Mouse (Mus musculus): ENCODE results near the gene Abhd16b. TPM values are rescaled to one million over a fixed set of nuclear protein-coding genes. Genes with fewer than 3 reads are reported as not detected.
A peak's percentile ranks its signal among the peaks of the same experiment; 100 is the strongest.
"Not testable (repeated sequence)": the region's sequence is repeated elsewhere in the genome, so short reads cannot be mapped to it uniquely, and the experiment has no call there.

Gene Abhd16b
- polyA plus RNA-seq, 1 experiment from 2014 or later, result not detected

DNA sequence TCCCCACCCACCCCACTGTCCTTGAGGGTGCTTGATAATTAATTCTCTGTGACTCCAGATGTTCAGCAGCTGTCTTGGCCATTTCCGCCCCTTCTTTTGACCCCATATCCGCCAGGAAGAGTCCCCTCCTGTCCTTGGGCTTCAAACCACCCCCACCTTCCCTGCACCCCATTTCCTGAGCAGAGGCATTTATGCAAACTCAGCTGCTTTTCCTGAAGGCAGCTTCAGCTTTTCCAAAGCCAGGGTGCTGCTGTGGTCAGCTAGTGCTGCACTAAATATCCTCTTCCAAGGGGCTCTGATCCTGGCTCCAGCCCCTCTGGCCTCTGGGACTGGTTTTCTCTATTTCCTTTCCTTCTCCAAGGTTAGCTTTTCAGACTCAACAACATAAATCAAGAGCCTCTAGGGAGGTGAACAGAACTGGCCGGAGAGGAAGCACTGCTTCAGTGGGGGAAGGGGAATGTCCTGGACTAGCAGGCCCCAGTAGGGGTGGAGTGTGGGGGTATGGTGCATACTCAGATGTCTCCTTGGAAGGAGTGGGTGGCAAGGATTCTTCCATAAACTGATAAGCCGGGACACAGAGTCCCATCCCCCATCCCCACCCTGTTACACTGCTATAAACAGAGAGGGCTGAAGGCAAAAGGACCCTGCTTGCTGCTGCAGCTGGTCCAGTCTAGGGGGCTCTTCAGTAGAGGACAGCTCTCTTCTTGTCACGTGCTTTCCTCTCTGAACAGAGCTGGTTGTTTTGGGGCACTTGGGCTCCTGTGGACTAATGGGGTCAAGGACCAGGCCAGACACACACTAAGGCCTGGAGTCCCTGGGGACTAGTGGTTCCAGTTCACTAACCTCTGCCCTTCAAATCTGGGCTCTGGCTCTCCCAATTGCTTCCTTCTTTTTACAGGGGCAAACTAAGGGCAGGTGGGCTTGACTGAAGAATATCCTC lies 5.4 kb upstream of the Abhd16b start:
- Histone ChIP-seq H3K4me3 (replicated peaks) (no peak overlapping the region), H3K27ac (replicated peaks) (peak overlapping the region; percentile 6), H3K27me3 (0 out of 2 replicates have a peak, but pooled peaks cover 2% of the 10 kb centered on the region), H3K9me3 (replicated peaks) (no peaks in the 10 kb centered on the region), H3K4me2 (no peak overlapping the region), H3K4me1 (replicated peaks) (peaks cover 51% of the 10 kb centered on the region), H3K36me3 (replicated peaks) (no peaks in the 10 kb centered on the region), H3K9ac (no peak overlapping the region; the same call in 1 of the 2 replicates)
- WGBS (ENCODE audit: insufficient replicate concordance), result 28% methylated on average over 5 of the region's 5 CpGs
- peak; percentile 52 for ATAC-seq (ENCODE audit: insufficient read depth)

DNA sequence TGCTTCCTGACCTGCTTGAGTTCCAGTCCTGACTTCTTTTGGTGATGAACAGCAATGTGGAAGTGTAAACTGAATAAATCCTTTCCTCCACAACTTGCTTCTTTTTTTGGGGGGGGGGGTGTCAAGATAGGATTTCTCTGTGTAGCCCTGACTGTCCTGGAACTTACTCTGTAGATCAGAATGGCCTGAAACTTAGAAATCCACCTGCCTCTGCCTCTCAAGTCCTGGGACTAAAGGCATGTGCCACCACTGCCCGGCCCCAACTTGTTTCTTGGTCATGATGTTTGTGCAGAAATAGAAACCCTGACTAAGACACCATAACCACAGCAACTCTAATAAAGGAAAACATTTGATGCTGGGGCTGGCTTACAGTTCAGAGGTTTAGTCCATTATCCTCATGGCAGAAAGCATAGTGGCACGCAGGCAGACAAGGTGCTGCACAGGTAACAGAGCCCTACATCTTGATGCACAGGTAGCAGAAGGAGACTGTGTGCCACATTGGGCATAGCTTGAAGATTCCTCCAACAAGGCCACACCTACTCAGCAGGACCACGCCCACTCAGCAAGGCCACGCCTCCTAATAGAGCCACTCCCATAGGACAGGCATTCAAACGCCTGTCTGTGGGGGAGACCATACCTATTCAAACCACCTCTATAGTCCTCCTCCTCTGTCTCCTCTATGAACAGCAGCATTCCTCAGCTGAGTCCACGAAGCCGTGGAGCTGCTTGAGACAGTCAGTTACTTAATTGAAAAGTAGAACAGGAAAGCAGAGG lies 1.4 kb upstream of the Abhd16b start:
- H3K9ac ChIP-seq, result peak overlapping the region; percentile 43; the same call in 1 of the 2 replicates
- H3K4me3 ChIP-seq (replicated peaks), result no peak overlapping the region
- H3K9me3 ChIP-seq (replicated peaks), result no peaks in the 10 kb centered on the region
- WGBS (ENCODE audit: insufficient replicate concordance), result 20% methylated on average over 7 of the region's 7 CpGs
- ATAC-seq (ENCODE audit: insufficient read depth), result peak; percentile 36; the same call in 1 of the 2 replicates
- 0 out of 2 replicates have a peak overlapping the region, but pooled peaks have one; percentile 33 for H3K27ac ChIP-seq (replicated peaks)
- H3K4me1 ChIP-seq (replicated peaks), result peaks cover 41% of the 10 kb centered on the region
- no peaks in the 10 kb centered on the region for H3K36me3 ChIP-seq (replicated peaks)
- peak overlapping the region; percentile 33 for H3K4me2 ChIP-seq
- H3K27me3 ChIP-seq, result 0 out of 2 replicates have a peak, but pooled peaks cover 2% of the 10 kb centered on the region

DNA sequence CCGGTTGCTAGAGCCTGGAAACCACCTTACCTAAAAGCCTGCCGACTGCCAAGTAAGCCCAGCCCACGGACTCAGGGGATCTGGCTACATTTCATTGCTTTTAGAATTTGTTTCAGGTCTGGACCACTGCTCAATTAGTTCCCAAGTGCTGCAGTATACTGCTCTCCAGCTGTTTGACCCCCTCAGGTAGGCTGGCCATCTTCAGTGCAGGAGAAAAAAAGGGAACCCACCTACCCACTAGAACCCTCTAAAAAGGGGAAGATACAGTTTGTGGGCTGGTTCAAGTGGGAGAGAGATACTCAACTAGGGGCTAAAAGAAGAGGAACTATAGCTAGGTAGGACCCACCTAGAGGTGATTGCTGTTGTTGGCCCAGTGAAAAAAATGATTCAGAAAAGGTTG lies 800 bp upstream of the Abhd16b start:
- ATAC-seq (ENCODE audit: insufficient read depth), result no peak
- Histone ChIP-seq H3K4me1 (replicated peaks) (peaks cover 37% of the 10 kb centered on the region), H3K27me3 (no peaks in the 10 kb centered on the region), H3K9me3 (replicated peaks) (no peaks in the 10 kb centered on the region), H3K4me2 (peak overlapping the region; percentile 33), H3K27ac (replicated peaks) (0 out of 2 replicates have a peak overlapping the region, but pooled peaks have one; percentile 33), H3K36me3 (replicated peaks) (no peaks in the 10 kb centered on the region), H3K9ac (peak overlapping the region; percentile 43; the same call in 1 of the 2 replicates), H3K4me3 (replicated peaks) (no peak overlapping the region)
- 6% methylated on average over 3 of the region's 3 CpGs for WGBS (ENCODE audit: insufficient replicate concordance)

DNA sequence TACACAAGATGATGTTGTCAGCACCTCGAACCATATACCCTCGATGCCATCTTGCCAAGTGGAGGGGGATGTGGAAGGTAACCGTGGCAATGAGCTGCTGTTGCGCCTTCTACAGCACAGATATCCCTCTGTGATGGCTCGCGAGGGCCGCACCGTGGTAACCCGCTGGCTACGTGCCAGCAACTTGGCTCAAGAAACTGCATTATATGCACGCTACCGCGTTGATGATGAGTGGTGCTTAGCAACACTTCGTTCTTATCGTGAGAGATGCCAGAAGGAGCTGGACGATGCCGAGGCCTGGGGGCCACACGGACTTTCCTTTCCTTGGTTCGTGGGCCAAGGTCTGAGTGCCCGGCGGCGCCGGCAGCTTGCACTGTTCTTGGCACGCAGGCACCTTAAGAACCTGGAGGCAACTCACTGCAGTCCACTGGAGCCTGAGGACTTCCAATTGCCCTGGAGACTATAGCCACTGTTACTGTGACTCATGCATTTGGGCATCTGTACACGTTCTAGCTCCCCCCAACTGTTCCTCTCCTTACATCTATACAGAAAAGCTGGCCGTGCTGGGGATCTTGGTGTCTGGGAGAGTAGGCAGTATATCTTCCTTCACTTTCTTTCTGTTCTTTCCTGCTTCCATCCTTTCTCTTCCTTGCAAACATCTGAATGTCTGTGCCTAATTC lies 1.4 kb downstream of the Abhd16b start:
- WGBS (ENCODE audit: insufficient replicate concordance), result 78% methylated on average over 26 of the region's 26 CpGs
- Histone ChIP-seq H3K9ac (no peak overlapping the region), H3K27ac (replicated peaks) (no peak overlapping the region), H3K4me1 (replicated peaks) (peaks cover 44% of the 10 kb centered on the region), H3K4me2 (no peak overlapping the region), H3K9me3 (replicated peaks) (no peaks in the 10 kb centered on the region), H3K36me3 (replicated peaks) (peaks cover 4% of the 10 kb centered on the region), H3K27me3 (no peaks in the 10 kb centered on the region), H3K4me3 (replicated peaks) (no peak overlapping the region)
- ATAC-seq (ENCODE audit: insufficient read depth), result no peak

DNA sequence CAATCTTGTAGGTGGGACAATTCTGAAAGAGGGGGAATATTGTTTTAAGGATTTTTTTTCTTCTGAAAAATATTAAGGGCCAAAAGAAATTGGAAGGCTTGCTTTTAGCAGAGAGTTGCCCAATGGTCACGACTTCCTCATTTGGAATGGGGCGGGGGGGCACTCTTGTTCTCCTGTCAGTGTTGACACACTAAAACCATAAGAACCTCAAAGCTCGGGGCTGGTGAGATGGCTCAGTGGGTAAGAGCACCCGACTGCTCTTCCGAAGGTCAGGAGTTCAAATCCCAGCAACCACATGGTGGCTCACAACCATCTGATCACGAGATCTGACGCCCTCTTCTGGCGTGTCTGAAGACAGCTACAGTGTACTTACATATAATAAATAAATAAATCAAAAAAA lies 2.8 kb downstream of the Abhd16b start:
- peak overlapping the region; percentile 81 for H3K4me3 ChIP-seq (replicated peaks)
- WGBS (ENCODE audit: insufficient replicate concordance), result 31% methylated on average over 8 of the region's 8 CpGs
- H3K27me3 ChIP-seq; H3K9ac ChIP-seq; ATAC-seq (ENCODE audit: insufficient read depth); H3K9me3 ChIP-seq (replicated peaks): not testable (repeated sequence)
- H3K4me2 ChIP-seq, result peak overlapping the region; percentile 90
- peaks cover 46% of the 10 kb centered on the region for H3K4me1 ChIP-seq (replicated peaks)
- H3K27ac ChIP-seq (replicated peaks), result peak overlapping the region; percentile 100
- peaks cover 18% of the 10 kb centered on the region for H3K36me3 ChIP-seq (replicated peaks)

DNA sequence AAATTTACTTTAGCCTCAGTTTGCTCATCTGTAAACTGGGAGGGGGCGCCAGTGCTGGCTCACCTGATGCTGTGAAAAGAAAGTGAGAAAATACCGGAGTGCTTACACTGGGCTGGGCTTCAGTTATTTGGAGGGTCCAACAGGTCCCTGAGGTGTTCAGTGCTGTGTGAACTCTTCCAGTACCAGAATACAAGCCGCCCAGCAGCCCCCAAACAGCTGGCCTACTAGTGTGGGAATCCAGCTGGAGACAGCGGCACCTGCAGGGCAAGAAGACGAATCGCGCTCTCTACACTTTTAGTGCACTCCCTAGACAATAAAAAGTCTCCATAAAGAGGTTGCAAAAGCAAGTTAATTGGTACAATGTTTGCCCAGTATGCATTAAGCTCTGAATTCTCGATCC lies 3.3 kb downstream of the Abhd16b start:
- H3K9ac ChIP-seq, result peak overlapping the region; percentile 66; the same call in 1 of the 2 replicates
- WGBS (ENCODE audit: insufficient replicate concordance), result 7% methylated on average over 8 of the region's 8 CpGs
- no peaks in the 10 kb centered on the region for H3K27me3 ChIP-seq
- no peaks in the 10 kb centered on the region for H3K9me3 ChIP-seq (replicated peaks)
- H3K27ac ChIP-seq (replicated peaks), result peak overlapping the region; percentile 100
- peak overlapping the region; percentile 90 for H3K4me2 ChIP-seq
- peaks cover 23% of the 10 kb centered on the region for H3K36me3 ChIP-seq (replicated peaks)
- peak; percentile 25 for ATAC-seq (ENCODE audit: insufficient read depth)
- peak overlapping the region; percentile 81 for H3K4me3 ChIP-seq (replicated peaks)
- peaks cover 46% of the 10 kb centered on the region for H3K4me1 ChIP-seq (replicated peaks)

DNA sequence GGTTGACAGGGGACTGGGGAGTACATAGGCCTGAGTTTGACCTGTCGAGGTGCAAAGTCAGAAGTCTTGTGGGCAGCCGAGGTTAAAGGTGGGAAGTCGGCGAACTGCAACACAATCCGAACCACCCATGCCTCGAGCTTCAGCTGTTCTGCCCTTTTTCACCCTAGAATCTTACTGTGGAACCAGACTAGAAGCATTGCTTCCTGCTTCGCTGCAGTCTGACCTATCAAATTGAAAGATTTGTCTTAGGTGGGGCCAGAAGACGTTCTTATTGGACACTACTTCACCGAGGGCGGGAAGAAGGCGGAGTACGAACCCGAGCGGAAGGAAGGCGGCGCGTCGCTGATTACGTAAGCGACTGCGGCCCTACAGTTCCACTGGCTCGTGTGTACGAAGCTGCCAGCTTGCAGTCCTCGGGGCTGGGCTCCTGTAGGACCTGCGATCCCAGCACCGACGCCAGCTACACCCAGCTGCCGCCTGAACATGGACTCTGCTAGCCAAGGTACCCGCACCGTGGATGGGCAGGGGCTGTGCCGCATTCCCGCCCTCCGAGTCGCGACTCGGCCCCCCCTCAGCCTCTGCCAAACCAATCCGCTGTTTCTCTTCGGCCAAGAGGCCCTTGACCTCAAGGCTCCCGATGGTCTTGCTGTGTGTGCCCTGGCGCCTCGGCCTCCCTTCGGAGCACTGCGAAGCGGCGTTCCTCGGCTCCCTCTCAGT lies 4.0 kb downstream of the Abhd16b start, which contains the start of gene Tpd52l2:
TSS of gene Tpd52l2 (plus strand) at position 312 of the 717 bp plus-strand sequence.
- Histone ChIP-seq H3K9me3 (replicated peaks) (no peaks in the 10 kb centered on the region), H3K27me3 (no peaks in the 10 kb centered on the region), H3K4me3 (replicated peaks) (peak within 1 kb of the TSS; percentile 81), H3K4me2 (peak within 1 kb of the TSS; percentile 90), H3K9ac (peak within 1 kb of the TSS; percentile 92), H3K4me1 (replicated peaks) (peaks cover 40% of the 10 kb centered on the region), H3K27ac (replicated peaks) (peak within 1 kb of the TSS; percentile 100), H3K36me3 (replicated peaks) (peaks cover 30% of the 10 kb centered on the region)
- under 1% methylated on average over 46 of the region's 46 CpGs for WGBS (ENCODE audit: insufficient replicate concordance)
- ATAC-seq (ENCODE audit: insufficient read depth), result peak; percentile 97

DNA sequence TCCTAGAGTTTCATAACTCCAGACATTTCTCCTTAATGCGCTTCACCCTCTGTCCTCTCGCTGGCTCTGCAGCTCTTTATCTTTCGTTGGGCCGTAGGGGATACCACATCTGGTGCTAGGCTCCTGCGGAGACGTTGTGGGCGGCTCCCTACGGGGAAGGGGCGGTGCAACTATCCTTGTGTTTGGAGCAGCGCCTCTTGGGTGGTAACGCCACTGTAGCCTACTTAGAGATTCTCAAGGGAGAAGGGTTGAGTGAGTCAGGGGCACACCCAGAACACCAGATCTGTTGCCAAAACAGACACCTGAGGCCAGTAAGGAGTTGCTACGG lies 4.5 kb downstream of the Abhd16b start:
- Histone ChIP-seq H3K27ac (replicated peaks) (peak overlapping the region; percentile 100), H3K9ac (peak overlapping the region; percentile 92), H3K9me3 (replicated peaks) (no peaks in the 10 kb centered on the region), H3K36me3 (replicated peaks) (peaks cover 35% of the 10 kb centered on the region), H3K4me3 (replicated peaks) (peak overlapping the region; percentile 81), H3K4me1 (replicated peaks) (peaks cover 35% of the 10 kb centered on the region), H3K4me2 (peak overlapping the region; percentile 90), H3K27me3 (no peaks in the 10 kb centered on the region)
- ATAC-seq (ENCODE audit: insufficient read depth), result peak; percentile 87
- WGBS (ENCODE audit: insufficient replicate concordance), result under 1% methylated on average over 12 of the region's 12 CpGs

DNA sequence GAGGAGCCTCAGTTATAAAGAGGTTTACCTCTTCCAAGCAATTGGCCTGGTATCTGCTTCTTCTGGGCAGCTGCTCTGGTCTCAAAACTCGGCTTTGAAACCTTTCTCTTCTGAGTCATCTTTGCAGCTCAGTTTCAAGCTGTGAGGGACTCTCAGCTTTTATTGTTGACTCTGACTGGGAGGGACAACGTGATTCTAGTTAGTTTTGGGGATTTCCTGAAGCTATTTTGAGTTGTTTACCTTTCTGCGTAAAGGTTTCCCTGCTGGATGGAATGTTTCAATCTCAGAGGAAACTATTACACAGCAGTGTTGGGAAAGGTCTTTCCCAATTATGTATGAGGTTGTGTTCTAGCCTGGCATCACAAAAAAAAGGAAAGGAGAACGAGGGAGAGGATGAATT lies 5.6 kb downstream of the Abhd16b start:
- WGBS (ENCODE audit: insufficient replicate concordance), result 64% methylated on average over 4 of the region's 4 CpGs
- Histone ChIP-seq H3K4me2 (peak overlapping the region; percentile 90), H3K4me1 (replicated peaks) (peaks cover 30% of the 10 kb centered on the region), H3K36me3 (replicated peaks) (peaks cover 46% of the 10 kb centered on the region), H3K27ac (replicated peaks) (peak overlapping the region; percentile 100), H3K27me3 (no peaks in the 10 kb centered on the region), H3K9me3 (replicated peaks) (no peaks in the 10 kb centered on the region), H3K4me3 (replicated peaks) (peak overlapping the region; percentile 81; the same call in 1 of the 2 replicates), H3K9ac (0 out of 2 replicates have a peak overlapping the region, but pooled peaks have one; percentile 92)
- no peak for ATAC-seq (ENCODE audit: insufficient read depth)

DNA sequence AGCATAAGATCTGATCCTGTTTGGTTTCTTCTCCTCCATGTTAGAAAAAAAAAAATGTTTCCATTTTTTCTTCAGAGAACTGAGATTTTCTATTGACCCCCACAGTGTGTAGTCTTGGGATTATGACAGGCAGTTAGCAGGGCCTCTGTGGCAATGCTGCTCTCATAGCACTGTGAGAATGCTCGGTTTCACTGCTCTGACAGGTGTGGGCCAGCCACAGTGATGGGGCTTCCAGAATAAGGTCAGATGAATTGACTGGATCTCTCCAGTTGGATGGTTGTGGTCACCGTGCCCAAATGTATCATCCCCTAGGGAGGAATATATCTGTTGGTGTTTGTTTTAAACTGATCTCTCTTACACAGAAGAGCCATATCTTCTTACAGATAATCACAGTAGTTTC lies 16.2 kb downstream of the Abhd16b start:
- Histone ChIP-seq H3K9me3 (replicated peaks) (no peaks in the 10 kb centered on the region), H3K9ac (no peak overlapping the region), H3K4me1 (replicated peaks) (no peaks in the 10 kb centered on the region), H3K4me2 (no peak overlapping the region), H3K27me3 (no peaks in the 10 kb centered on the region), H3K4me3 (replicated peaks) (no peak overlapping the region), H3K36me3 (replicated peaks) (peaks cover 96% of the 10 kb centered on the region), H3K27ac (replicated peaks) (no peak overlapping the region)
- ATAC-seq (ENCODE audit: insufficient read depth), result no peak
- 81% methylated on average over 2 of the region's 2 CpGs for WGBS (ENCODE audit: insufficient replicate concordance)
